Mouse (Mus musculus): Measurements from ENCODE around the gene Camk1d.

Camk1d gene

GRCm38 (mm10) chr2:5478256-5478655 lies 236.1 kb downstream of the Camk1d start:
- DNase-seq (ENCODE audit: low spot score): no peak

- DNase-seq (ENCODE audit: low spot score): no peak
Measured at GRCm38 (mm10) chr2:5477525-5477924, 236.8 kb downstream of the Camk1d start.

- no peak for DNase-seq (ENCODE audit: low spot score)
Measured at GRCm38 (mm10) chr2:5469366-5469941, 244.9 kb downstream of the Camk1d start.

- no peak for DNase-seq (ENCODE audit: low spot score)
Measured at GRCm38 (mm10) chr2:5467537-5467936, 246.8 kb downstream of the Camk1d start.

GRCm38 (mm10) chr2:5458671-5459235 lies 255.6 kb downstream of the Camk1d start:
- DNase-seq (ENCODE audit: low spot score): no peak

- no peak for DNase-seq (ENCODE audit: low spot score)
Measured at GRCm38 (mm10) chr2:5458075-5458494, 256.2 kb downstream of the Camk1d start.

GRCm38 (mm10) chr2:5456108-5456507 lies 258.2 kb downstream of the Camk1d start:
- no peak for DNase-seq (ENCODE audit: low spot score)

- DNase-seq (ENCODE audit: low spot score): no peak
Measured at GRCm38 (mm10) chr2:5454830-5455229, 259.5 kb downstream of the Camk1d start.

GRCm38 (mm10) chr2:5451654-5452053 lies 262.7 kb downstream of the Camk1d start:
- no peak for DNase-seq (ENCODE audit: low spot score)

GRCm38 (mm10) chr2:5445357-5445756 lies 269.0 kb downstream of the Camk1d start:
- DNase-seq (ENCODE audit: low spot score): no peak

- no peak for DNase-seq (ENCODE audit: low spot score)
Measured at GRCm38 (mm10) chr2:5437690-5438089, 276.6 kb downstream of the Camk1d start.

- no peak for DNase-seq (ENCODE audit: low spot score)
Measured at GRCm38 (mm10) chr2:5435587-5436253, 278.6 kb downstream of the Camk1d start.

- DNase-seq (ENCODE audit: low spot score): no peak
Measured at GRCm38 (mm10) chr2:5431309-5431708, 283.0 kb downstream of the Camk1d start.

- DNase-seq (ENCODE audit: low spot score): no peak
Measured at GRCm38 (mm10) chr2:5429921-5430320, 284.4 kb downstream of the Camk1d start.

- no peak for DNase-seq (ENCODE audit: low spot score)
Measured at GRCm38 (mm10) chr2:5426110-5426509, 288.2 kb downstream of the Camk1d start.

GRCm38 (mm10) chr2:5425612-5426011 lies 288.7 kb downstream of the Camk1d start:
- DNase-seq (ENCODE audit: low spot score): no peak

- DNase-seq (ENCODE audit: low spot score): no peak
Measured at GRCm38 (mm10) chr2:5420621-5421196, 293.6 kb downstream of the Camk1d start.

GRCm38 (mm10) chr2:5418802-5419201 lies 295.5 kb downstream of the Camk1d start:
- DNase-seq (ENCODE audit: low spot score): no peak

GRCm38 (mm10) chr2:5417158-5418032 lies 296.9 kb downstream of the Camk1d start:
- DNase-seq (ENCODE audit: low spot score): no peak

- no peak for DNase-seq (ENCODE audit: low spot score)
Measured at GRCm38 (mm10) chr2:5411774-5412173, 302.5 kb downstream of the Camk1d start.

GRCm38 (mm10) chr2:5403850-5404249 lies 310.5 kb downstream of the Camk1d start:
- no peak for DNase-seq (ENCODE audit: low spot score)

- no peak for DNase-seq (ENCODE audit: low spot score)
Measured at GRCm38 (mm10) chr2:5402036-5402435, 312.3 kb downstream of the Camk1d start.

Measured in urinary bladder, postnatal 10 days (tissue).